Mouse (Mus musculus) kidney, postnatal 10 days (tissue): ENCODE measurements around the gene Zfp953.
A peak's percentile ranks its signal among the peaks of the same experiment; 100 is the strongest.
"Not testable (repeated sequence)": the region's sequence is repeated elsewhere in the genome, so short reads cannot be mapped to it uniquely, and the experiment has no call there.

Experiments
- DNase-seq: peaks from one replicate; pipeline ENCODE4 v3.0.0; 2021; ENCODE audit warnings: mixed read lengths

Zfp953 gene

GRCm38 (mm10) chr13:67360131-67360744 lies at the start of gene Zfp953, which contains the start of gene Gm28044:
Gene Zfp953, minus strand, starts transcription at chr13:67360605.
Gene Gm28044, minus strand, starts transcription at chr13:67360536.
- DNase-seq, result peak; percentile 93

DNA sequence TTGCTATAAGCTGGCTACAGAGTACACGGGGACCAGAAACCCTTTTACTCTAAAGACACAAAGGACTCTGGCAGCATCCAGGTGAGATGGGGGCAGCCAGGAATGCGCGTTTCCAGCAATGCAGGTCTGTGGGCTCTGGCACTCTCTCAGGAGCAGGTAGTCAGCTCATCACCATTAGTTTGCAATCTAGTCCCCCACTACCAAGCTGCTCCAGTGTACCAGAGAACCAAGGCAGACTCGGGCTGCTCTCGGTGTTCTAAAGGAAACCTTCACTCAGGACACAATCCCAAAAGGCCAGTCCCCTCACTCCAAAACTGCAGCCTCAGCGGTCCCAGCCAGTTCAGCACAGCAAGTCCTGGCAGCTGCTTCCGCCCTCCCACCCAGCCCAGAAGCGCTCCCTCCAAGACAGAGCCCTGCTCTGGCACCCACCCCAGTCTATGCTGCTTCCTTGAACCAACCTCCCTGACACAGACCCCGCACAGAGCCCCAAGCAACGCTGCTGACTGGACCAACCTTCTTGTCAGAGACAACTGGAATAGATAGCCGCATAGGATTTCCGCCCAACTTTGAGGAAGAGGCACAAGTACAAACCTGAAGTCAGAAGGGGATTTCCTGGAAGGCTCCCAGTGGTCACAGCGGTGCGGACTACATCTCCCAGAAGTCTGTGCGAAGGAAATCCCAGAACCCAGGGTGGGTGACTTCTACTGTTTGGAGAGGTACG lies 38.9 kb upstream of the Zfp953 start, which contains the start of gene Zfp429:
Gene Zfp429, minus strand, starts transcription at position 637 of the 721 bp plus-strand sequence.
- DNase-seq, result peak; percentile 80

- not testable (repeated sequence) for DNase-seq
Observed at GRCm38 (mm10) chr13:67376255-67376654, 15.8 kb upstream of the Zfp953 start.

DNA sequence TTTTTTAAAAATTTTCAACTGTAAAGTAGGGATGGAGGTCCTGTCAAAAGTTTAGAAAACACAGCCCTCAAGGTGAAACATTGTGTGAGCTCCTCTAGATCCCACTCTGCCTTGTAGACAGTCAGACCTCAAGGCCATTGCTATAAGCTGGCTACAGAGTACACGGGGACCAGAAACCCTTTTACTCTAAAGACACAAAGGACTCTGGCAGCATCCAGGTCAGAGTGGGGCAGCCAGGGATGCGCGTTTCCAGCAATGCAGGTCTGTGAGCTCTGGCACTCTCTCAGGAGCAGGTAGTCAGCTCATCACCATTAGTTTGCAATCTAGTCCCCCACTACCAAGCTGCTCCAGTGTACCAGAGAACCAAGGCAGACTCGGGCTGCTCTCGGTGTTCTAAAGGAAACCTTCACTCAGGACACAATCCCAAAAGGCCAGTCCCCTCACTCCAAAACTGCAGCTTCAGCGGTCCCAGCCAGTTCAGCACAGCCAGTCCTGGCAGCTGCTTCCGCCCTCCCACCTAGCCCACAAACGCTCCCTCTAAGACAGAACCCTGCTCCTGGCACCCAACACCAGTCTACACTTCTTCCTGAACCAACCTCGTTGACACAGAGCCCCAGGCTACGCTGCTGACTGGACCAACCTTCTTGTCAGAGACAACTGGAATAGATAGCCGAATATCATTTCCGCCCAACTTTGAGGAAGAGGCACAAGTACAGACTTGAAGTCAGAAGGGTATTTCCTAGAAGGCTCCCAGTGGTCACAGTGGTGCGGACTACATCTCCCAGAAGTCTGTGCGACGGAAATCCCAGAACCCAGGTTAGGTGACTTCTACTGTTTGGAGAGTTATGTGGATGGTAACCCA lies 14.9 kb upstream of the Zfp953 start, which contains the start of the genes Gm28041 and Zfp456:
Gene Gm28041, minus strand, starts transcription at position 684 of the 862 bp plus-strand sequence.
Gene Zfp456, minus strand, starts transcription at position 761 of the 862 bp plus-strand sequence.
- peak; percentile 81 for DNase-seq

- no peak for DNase-seq
Observed at GRCm38 (mm10) chr13:67351854-67352253, 8.6 kb downstream of the Zfp953 start.

- DNase-seq, result no peak
Observed at GRCm38 (mm10) chr13:67343422-67343821, 17.0 kb downstream of the Zfp953 start.

- no peak for DNase-seq
Observed at GRCm38 (mm10) chr13:67332877-67333276, 27.5 kb downstream of the Zfp953 start.

DNA sequence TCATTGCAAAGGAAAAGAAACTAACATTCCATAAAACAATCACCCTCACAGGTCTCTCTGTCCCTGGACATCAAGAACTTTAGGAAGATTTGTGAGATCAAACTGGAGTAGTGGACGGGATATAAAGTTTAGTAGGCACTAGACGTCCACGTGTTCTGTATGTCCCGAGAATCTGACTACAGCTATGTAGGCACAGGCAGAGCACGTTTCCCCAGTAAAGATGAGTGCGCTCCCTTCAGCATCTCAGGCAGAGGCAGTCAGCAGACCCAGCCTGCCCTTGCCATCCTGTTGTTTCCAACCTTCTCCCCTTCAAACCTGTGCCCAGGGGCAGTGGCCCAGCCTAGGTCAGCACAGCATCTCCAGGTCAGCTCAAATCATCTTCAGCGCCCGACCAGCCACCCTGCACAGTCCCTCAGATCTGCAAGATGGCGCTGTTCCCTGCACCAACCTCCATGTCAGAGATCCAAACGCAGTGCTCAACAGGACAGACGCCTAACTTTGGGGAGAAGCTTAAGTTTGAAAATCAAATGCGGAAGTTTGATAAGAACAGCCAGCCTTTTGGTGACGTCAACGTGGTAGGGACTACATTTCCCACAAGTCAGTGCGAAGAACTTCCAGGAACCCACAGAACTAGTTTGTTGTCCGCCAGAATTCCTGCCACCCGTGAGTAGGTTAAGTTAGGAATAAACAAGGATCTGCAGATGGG lies 28.2 kb downstream of the Zfp953 start, which contains the start of gene Zfp595:
Gene Zfp595, minus strand, starts transcription at position 552 of the 706 bp plus-strand sequence.
- peak; percentile 89 for DNase-seq

- no peak for DNase-seq
Observed at GRCm38 (mm10) chr13:67306718-67307117, 53.7 kb downstream of the Zfp953 start.

GRCm38 (mm10) chr13:67305822-67306672 lies 54.4 kb downstream of the Zfp953 start, which contains the start of gene Zfp457:
Gene Zfp457, minus strand, starts transcription at chr13:67306485.
- peak; percentile 91 for DNase-seq
